Mouse (Mus musculus) cerebellum, adult 2 months (tissue): ENCODE data around the gene Flrt2. TPM values are rescaled to one million over a fixed set of nuclear protein-coding genes. Genes with fewer than 3 reads are reported as not detected.
"Not testable (repeated sequence)": the region's sequence is repeated elsewhere in the genome, so short reads cannot be mapped to it uniquely, and the experiment has no call there.

Experiments used
- DNase-seq, 2 experiments: peaks; one replicate each; pipeline ENCODE4 v3.0.0; 2021
- H3K27ac ChIP-seq: fragments of 200-500 bp; 2 replicates; pipeline ENCODE4 v1.5.1; 2012; ENCODE audit warnings: low read length, control low read depth, inconsistent platforms; ENCODE audit not compliant: insufficient read depth
- H3K27me3 ChIP-seq: fragments of 200-500 bp; 2 replicates; pipeline ENCODE4 v1.6.1; 2012; ENCODE audit warnings: inconsistent platforms, mild to moderate bottlenecking, low read length, moderate library complexity; ENCODE audit not compliant: control insufficient read depth, insufficient read depth
- H3K4me1 ChIP-seq: fragments of 200-500 bp; 2 replicates; pipeline ENCODE4 v1.6.1; 2011; ENCODE audit warnings: low read length; ENCODE audit not compliant: control insufficient read depth, insufficient read depth
- H3K4me3 ChIP-seq: fragments of 200-500 bp; replicated peaks from 2 replicates; pipeline ENCODE3; 2011; ENCODE audit warnings: mild to moderate bottlenecking, low read depth, low read length, control low read depth; ENCODE audit not compliant: insufficient read depth
- CTCF ChIP-seq: fragments of 200-500 bp; IDR thresholded peaks from 2 replicates; pipeline ENCODE4 v1.5.1; 2011; ENCODE audit warnings: low read depth, mild to moderate bottlenecking, control low read depth, low read length, moderate library complexity, borderline replicate concordance; ENCODE audit not compliant: insufficient read depth
- POLR2A ChIP-seq: fragments of 200-500 bp; IDR thresholded peaks from 2 replicates; pipeline ENCODE4 v1.6.1; 2011; ENCODE audit warnings: low read length, control low read depth, borderline replicate concordance; ENCODE audit not compliant: insufficient read depth
- WGBS: fragments of 180-500 bp; shearing (Covaris S2); methylation state at CpG from one replicate; pipeline ENCODE4 v1.1.7; 2018; 5-methylcytosine and 5-hydroxymethylcytosine counted together
- polyA plus RNA-seq: library from polyadenylated mRNA; depleted of rRNA; stranded (reverse); fragments of >200 nt; gene quantifications from 2 replicates; pipeline ENCODE4 v1.2.3, GENCODE M21; 2012; rRNA removed

Flrt2 gene
- 4.6 and 5.3 TPM in 2 replicates for polyA plus RNA-seq

GRCm38 (mm10) chr12:95691961-95692767 is at the start of gene Flrt2:
Gene Flrt2 (plus strand): TSS chr12:95692226.
- no peaks in the 10 kb centered on the region; the same call in 1 of the 2 replicates for H3K4me1 ChIP-seq
- TF ChIP-seq POLR2A (no peak), CTCF (no peak)
- H3K27me3 ChIP-seq: no peaks in the 10 kb centered on the region; the same call in 1 of the 2 replicates
- DNase-seq: no peak
- H3K27ac ChIP-seq: no peak within 1 kb of the TSS
- WGBS: under 1% methylated on average over 32 of the region's 32 CpGs
- peak within 1 kb of the TSS; percentile 34 for H3K4me3 ChIP-seq

GRCm38 (mm10) chr12:95642226-95642625 is 49.8 kb upstream of the Flrt2 start:
- TF ChIP-seq CTCF: no peak
- TF ChIP-seq POLR2A: no peak
- no peak overlapping the region for H3K27ac ChIP-seq
- WGBS: 60% methylated on average over 3 of the region's 3 CpGs
- no peaks in the 10 kb centered on the region for H3K27me3 ChIP-seq
- no peaks in the 10 kb centered on the region for H3K4me1 ChIP-seq
- H3K4me3 ChIP-seq: no peak overlapping the region
- DNase-seq: no peak

GRCm38 (mm10) chr12:95647179-95647578 is 44.8 kb upstream of the Flrt2 start:
- WGBS: 100% methylated on average over 4 of the region's 6 CpGs
- not testable (repeated sequence) for H3K27ac ChIP-seq, H3K4me1 ChIP-seq, H3K27me3 ChIP-seq, DNase-seq, H3K4me3 ChIP-seq

GRCm38 (mm10) chr12:95652172-95653156 is 39.6 kb upstream of the Flrt2 start:
- Histone ChIP-seq H3K27me3 (no peaks in the 10 kb centered on the region), H3K4me1 (no peaks in the 10 kb centered on the region), H3K4me3 (no peak overlapping the region), H3K27ac (no peak overlapping the region)
- TF ChIP-seq POLR2A (no peak), CTCF (no peak)
- no peak for DNase-seq
- 75% methylated on average over 4 of the region's 4 CpGs for WGBS

GRCm38 (mm10) chr12:95656594-95656993 is 35.4 kb upstream of the Flrt2 start:
- H3K27me3 ChIP-seq: no peaks in the 10 kb centered on the region
- no peak for DNase-seq
- TF ChIP-seq CTCF: no peak
- no peak for TF ChIP-seq POLR2A
- H3K27ac ChIP-seq: no peak overlapping the region
- H3K4me3 ChIP-seq: no peak overlapping the region
- H3K4me1 ChIP-seq: no peaks in the 10 kb centered on the region
- 93% methylated on average over 4 of the region's 4 CpGs for WGBS

GRCm38 (mm10) chr12:95667296-95667695 is 24.7 kb upstream of the Flrt2 start:
- 91% methylated on average over 5 of the region's 5 CpGs for WGBS

GRCm38 (mm10) chr12:95675711-95676110 is 16.3 kb upstream of the Flrt2 start:
- Histone ChIP-seq H3K27me3 (no peaks in the 10 kb centered on the region), H3K4me3 (no peak overlapping the region), H3K4me1 (no peaks in the 10 kb centered on the region), H3K27ac (no peak overlapping the region)
- TF ChIP-seq CTCF: no peak
- no peak for TF ChIP-seq POLR2A
- WGBS: 73% methylated on average over 5 of the region's 5 CpGs
- no peak for DNase-seq

More at GRCm38 (mm10) chr12:95667296-95667695, 24.7 kb upstream of the Flrt2 start:
- H3K4me3 ChIP-seq: no peak overlapping the region
- H3K27ac ChIP-seq: no peak overlapping the region
- DNase-seq: no peak
- H3K27me3 ChIP-seq: no peaks in the 10 kb centered on the region
- no peaks in the 10 kb centered on the region for H3K4me1 ChIP-seq
- no peak for TF ChIP-seq POLR2A
- no peak for TF ChIP-seq CTCF
